24 mouse cellular contexts compared by ENCODE assay signal in the genomic region with DNA sequence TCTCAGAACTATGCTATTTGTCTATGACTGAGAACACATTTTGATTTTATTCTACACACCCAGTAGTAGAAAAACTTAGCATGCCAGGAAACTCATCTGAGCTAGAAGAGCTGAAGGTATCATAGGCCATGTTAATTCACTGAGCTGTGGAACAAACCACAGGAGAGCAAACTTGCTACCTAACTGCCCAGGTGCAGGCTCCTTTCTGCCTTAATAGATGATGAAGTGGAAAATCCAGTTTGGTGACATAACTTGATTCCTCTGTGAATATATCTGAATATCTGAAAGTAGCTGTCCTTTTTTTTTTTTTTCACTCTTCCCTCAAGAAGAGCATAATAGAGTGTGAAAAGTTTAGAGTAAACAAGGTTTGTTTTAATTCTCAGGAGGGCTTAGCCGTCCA. TPM values are rescaled to one million over a fixed set of nuclear protein-coding genes. Genes with fewer than 3 reads are reported as not detected.
DNase-seq lines count a peak whose midpoint lies in the region; ATAC-seq and TF ChIP-seq lines count a peak whose summit lies in the region.
"Had no signal": no experiment of that assay in that cellular context is flagged by ENCODE, and none has a peak within 500 bp of the region (broad histone marks: within the 10 kb centered on the region; RNA-seq: fewer than 3 reads in every experiment).

No protein-coding gene starts in this region.

- H3K4me1 ChIP-seq in embryonic facial prominence, embryonic 11.5 days (ENCODE audit: control insufficient read depth, insufficient read depth, low read length): no peaks in the 10 kb centered on the region
- H3K4me1 ChIP-seq in embryonic facial prominence, embryonic 10.5 days: no peaks in the 10 kb centered on the region
- H3K4me1 ChIP-seq in lung, embryonic 16.5 days (replicated peaks; ENCODE audit: control insufficient read depth, insufficient read depth, low read length): no peaks in the 10 kb centered on the region
- no peaks in the 10 kb centered on the region for H3K4me1 ChIP-seq in lung, adult 2 months (ENCODE audit: control insufficient read depth, insufficient read depth, low read length)
- H3K4me1 ChIP-seq: embryonic facial prominence, embryonic 13.5 days; hindbrain, embryonic 12.5 days; hindbrain, embryonic 15.5 days had no signal

- no peak overlapping the region for H3K4me3 ChIP-seq in embryonic facial prominence, embryonic 11.5 days (ENCODE audit: low read depth, low read length)
- H3K4me3 ChIP-seq in embryonic facial prominence, embryonic 10.5 days: no peak overlapping the region
- no peak overlapping the region for H3K4me3 ChIP-seq in lung, embryonic 16.5 days (ENCODE audit: low read length)
- H3K4me3 ChIP-seq in lung, adult 2 months (replicated peaks; ENCODE audit: extremely low read depth, low read depth, low read length): no peak overlapping the region
- H3K4me3 ChIP-seq: embryonic facial prominence, embryonic 13.5 days; gastrocnemius, adult 2 months; hindbrain, embryonic 12.5 days; hindbrain, embryonic 15.5 days had no signal

- H3K36me3 ChIP-seq in embryonic facial prominence, embryonic 11.5 days (replicated peaks; ENCODE audit: control insufficient read depth, insufficient read depth, low read depth, low read length): no peaks in the 10 kb centered on the region
- no peaks in the 10 kb centered on the region for H3K36me3 ChIP-seq in embryonic facial prominence, embryonic 10.5 days (replicated peaks)
- H3K36me3 ChIP-seq in lung, embryonic 16.5 days (ENCODE audit: control insufficient read depth, insufficient read depth, low read length): no peaks in the 10 kb centered on the region
- H3K36me3 ChIP-seq: embryonic facial prominence, embryonic 13.5 days; hindbrain, embryonic 12.5 days; hindbrain, embryonic 15.5 days had no signal

- DNase-seq in embryonic facial prominence, embryonic 11.5 days (ENCODE audit: low spot score): peak; percentile 51
- no peak for DNase-seq in embryonic facial prominence, embryonic 10.5 days (ENCODE audit: low spot score)
- no peak for DNase-seq in lung, adult 2 months
- peak; percentile 1 for DNase-seq in lung, postnatal 36 days
- DNase-seq in lung, postnatal 10 days: no peak
- DNase-seq: adrenal gland, postnatal 10 days; adrenal gland, postnatal 36 days; cerebellum, adult 18-20 months; cerebellum, adult 9-10 months; cerebellum, postnatal 14 days; forebrain, postnatal 0 days; gastrocnemius, adult 2 months; gastrocnemius, postnatal 14 days; heart, adult 11 months had no signal

- no peak overlapping the region for H3K4me2 ChIP-seq in embryonic facial prominence, embryonic 11.5 days (ENCODE audit: low read depth, low read length)
- no peak overlapping the region for H3K4me2 ChIP-seq in lung, embryonic 16.5 days (ENCODE audit: low read depth, low read length)
- H3K4me2 ChIP-seq: embryonic facial prominence, embryonic 13.5 days; heart, embryonic 11.5 days; hindbrain, embryonic 12.5 days; hindbrain, embryonic 15.5 days had no signal

- H3K27ac ChIP-seq in embryonic facial prominence, embryonic 11.5 days (replicated peaks; ENCODE audit: low read depth, low read length): no peak overlapping the region
- no peak overlapping the region for H3K27ac ChIP-seq in embryonic facial prominence, embryonic 10.5 days (replicated peaks)
- no peak overlapping the region for H3K27ac ChIP-seq in lung, embryonic 16.5 days (ENCODE audit: low read length)
- H3K27ac ChIP-seq: embryonic facial prominence, embryonic 13.5 days; gastrocnemius, adult 2 months; hindbrain, embryonic 12.5 days; hindbrain, embryonic 15.5 days had no signal

- no peak overlapping the region for H3K9ac ChIP-seq in embryonic facial prominence, embryonic 11.5 days (replicated peaks; ENCODE audit: low read length)
- H3K9ac ChIP-seq in lung, embryonic 16.5 days (ENCODE audit: low read length): no peak overlapping the region
- H3K9ac ChIP-seq: embryonic facial prominence, embryonic 13.5 days; forebrain, postnatal 0 days; hindbrain, embryonic 12.5 days; hindbrain, embryonic 15.5 days had no signal

- 71% methylated on average over 1 of the region's 1 CpGs for WGBS in embryonic facial prominence, embryonic 11.5 days
- WGBS in embryonic facial prominence, embryonic 10.5 days: 73% methylated on average over 1 of the region's 1 CpGs
- WGBS in lung, embryonic 16.5 days: 16% methylated on average over 1 of the region's 1 CpGs
- WGBS in lung, adult 2 months: 23% methylated on average over 1 of the region's 1 CpGs

- no peak for TF ChIP-seq POLR2A in lung, adult 2 months (IDR thresholded peaks at IDR 0.05; ENCODE audit: borderline replicate concordance, extremely low read depth, low read depth, low read length)

- H3K9me3 ChIP-seq in embryonic facial prominence, embryonic 11.5 days (replicated peaks; ENCODE audit: control insufficient read depth, low read length): no peaks in the 10 kb centered on the region
- H3K9me3 ChIP-seq in embryonic facial prominence, embryonic 10.5 days: no peaks in the 10 kb centered on the region
- no peaks in the 10 kb centered on the region for H3K9me3 ChIP-seq in lung, embryonic 16.5 days (ENCODE audit: control insufficient read depth, low read length)
- H3K9me3 ChIP-seq: embryonic facial prominence, embryonic 13.5 days; hindbrain, embryonic 12.5 days; hindbrain, embryonic 15.5 days had no signal

- no peak for ATAC-seq in embryonic facial prominence, embryonic 11.5 days (replicated peaks; ENCODE audit: insufficient number of reproducible peaks, low FRiP score, low TSS enrichment, low read depth)
- peak; percentile 57; the same call in 1 of the 2 replicates for ATAC-seq in lung, embryonic 16.5 days (ENCODE audit: low read depth)
- ATAC-seq: activated CD4-positive, CD25-positive, alpha-beta regulatory T cell, adult 4 months; forebrain, embryonic 14.5 days; forebrain, postnatal 0 days had no signal

- no peaks in the 10 kb centered on the region for H3K27me3 ChIP-seq in embryonic facial prominence, embryonic 11.5 days (ENCODE audit: control insufficient read depth, insufficient read depth, low read length)
- H3K27me3 ChIP-seq in embryonic facial prominence, embryonic 10.5 days (replicated peaks; ENCODE audit: low read depth, poor library complexity, severe bottlenecking): no peaks in the 10 kb centered on the region
- no peaks in the 10 kb centered on the region for H3K27me3 ChIP-seq in lung, embryonic 16.5 days (ENCODE audit: control insufficient read depth, insufficient read depth, low read depth, low read length)
- H3K27me3 ChIP-seq: embryonic facial prominence, embryonic 13.5 days; hindbrain, embryonic 12.5 days; hindbrain, embryonic 15.5 days had no signal

- TF ChIP-seq CTCF in lung, adult 2 months (IDR thresholded peaks at IDR 0.05; ENCODE audit: insufficient read depth, low read length): no peak

RNA-seq across cellular contexts. Expression of gene Fap, which starts 42.8 kb away (rescaled TPM):
- 11.7 and 12.0 TPM in 2 replicates for polyA plus RNA-seq in embryonic facial prominence, embryonic 11.5 days (2014; fragmentation: Nextera tagmentation; extraction: Ambion mirVana)
- 3.0 and 7.6 TPM in 2 replicates for polyA plus RNA-seq in embryonic facial prominence, embryonic 10.5 days (2016; fragmentation: Nextera tagmentation; extraction: Ambion mirVana)
- polyA plus RNA-seq in lung, embryonic 16.5 days (2015; fragmentation: Nextera tagmentation; extraction: Ambion mirVana): 3.1 and 3.6 TPM in 2 replicates
- 0.19 and 0.64 TPM in 2 replicates for polyA plus RNA-seq in lung, adult 2 months (2012; rRNA removed)

RNA-seq across cellular contexts. Expression of gene Gcg, which starts 47.6 kb away (rescaled TPM):
- polyA plus RNA-seq in embryonic facial prominence, embryonic 11.5 days (2014; fragmentation: Nextera tagmentation; extraction: Ambion mirVana): not detected in 2 replicates
- polyA plus RNA-seq in embryonic facial prominence, embryonic 10.5 days (2016; fragmentation: Nextera tagmentation; extraction: Ambion mirVana): not detected in 2 replicates
- polyA plus RNA-seq in lung, embryonic 16.5 days (2015; fragmentation: Nextera tagmentation; extraction: Ambion mirVana): not detected in 2 replicates
- polyA plus RNA-seq in lung, adult 2 months (2012; rRNA removed): not detected in 2 replicates
- polyA plus RNA-seq: activated CD4-positive, CD25-positive, alpha-beta regulatory T cell, adult 4 months; embryonic facial prominence, embryonic 13.5 days; forebrain, embryonic 11.5 days; heart, embryonic 14.5 days; heart, postnatal 0 days; hindbrain, embryonic 12.5 days had no signal

Comparison
In these comparisons a context has a peak if more than half of its experiments do, and no peak if none do; other contexts are left out.
1. DNase-seq: peak in embryonic facial prominence, embryonic 11.5 days (single experiment) and lung, postnatal 36 days (single experiment); none in embryonic facial prominence, embryonic 10.5 days (single experiment), lung, adult 2 months (single experiment) and lung, postnatal 10 days (single experiment).